Mouse (Mus musculus): ENCODE data around the gene Fam205a4. TPM values are rescaled to one million over a fixed set of nuclear protein-coding genes. Genes with fewer than 3 reads are reported as not detected.

The Fam205a4 gene
- not detected in 2 replicates for polyA plus RNA-seq (2012)

DNA sequence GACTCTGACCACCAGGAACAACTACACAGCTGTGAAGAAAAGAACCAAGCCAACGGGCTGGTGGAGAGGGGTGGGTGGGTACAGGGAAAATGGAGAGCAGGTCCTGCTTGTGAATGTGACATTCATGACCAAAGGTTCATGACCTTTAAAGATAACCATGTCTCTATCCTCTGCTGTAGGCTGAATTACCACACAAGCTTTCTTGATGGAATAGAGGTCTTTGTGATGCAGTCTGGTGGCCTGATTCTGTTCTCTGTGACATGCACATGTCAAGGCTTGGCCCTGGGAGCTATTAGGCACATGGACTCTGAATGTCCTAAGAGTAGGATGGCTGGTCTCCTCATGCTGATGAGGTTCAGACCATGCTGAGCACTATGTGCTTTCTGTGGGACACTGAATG, at the start of gene Fam205a4:
Gene Fam205a4, plus strand, starts transcription at position 301 of the 400 bp plus-strand sequence.

GRCm38 (mm10) chr4:41941272-41941671, 24.6 kb upstream of the Fam205a4 start, which contains the start of gene Gm20878:
Gene Gm20878, plus strand, starts transcription at chr4:41941572.

Other genes with a start within 250 kb of the Fam205a4 start
- gene Dctn3, start 242.9 kb upstream of the Fam205a4 start, polyA plus RNA-seq (2012): 198 and 248 TPM in 2 replicates
- gene Arid3c, start 234.9 kb upstream of the Fam205a4 start, polyA plus RNA-seq (2012): not detected in 2 replicates
- 52.2 and 57.1 TPM in 2 replicates for gene Galt, start 210.8 kb upstream of the Fam205a4 start, polyA plus RNA-seq (2012)
- gene Sigmar1, start 209.9 kb upstream of the Fam205a4 start, polyA plus RNA-seq (2012): 52.0 and 61.8 TPM in 2 replicates
- gene Ccl27a, start 191.8 kb upstream of the Fam205a4 start, polyA plus RNA-seq (2012): 53.7 and 60.7 TPM in 2 replicates
- not detected in 2 replicates for gene Gm21541, start 62.4 kb upstream of the Fam205a4 start, polyA plus RNA-seq (2012)
- gene Gm20878, start 24.5 kb upstream of the Fam205a4 start, polyA plus RNA-seq (2012): 2.0 and 11.5 TPM in 2 replicates
- 0.04 and 0.19 TPM in 2 replicates for gene Gm21093, start 68.7 kb downstream of the Fam205a4 start, polyA plus RNA-seq (2012)
- gene Gm3893, start 125.1 kb downstream of the Fam205a4 start, polyA plus RNA-seq (2012): 0.18 TPM in 1 of 2 replicates, not detected in the other
- gene Gm13304, start 148.8 kb downstream of the Fam205a4 start, polyA plus RNA-seq (2012): not detected in 2 replicates
- gene Gm13306, start 187.4 kb downstream of the Fam205a4 start, polyA plus RNA-seq (2012): not detected in 2 replicates
- 0.13 and 0.37 TPM in 2 replicates for gene Gm13305, start 202.5 kb downstream of the Fam205a4 start, polyA plus RNA-seq (2012)